Mouse (Mus musculus): ENCODE results near the gene Dync1i1.
"Not testable (repeated sequence)": the region's sequence is repeated elsewhere in the genome, so short reads cannot be mapped to it uniquely, and the experiment has no call there.

Gene Dync1i1

DNA sequence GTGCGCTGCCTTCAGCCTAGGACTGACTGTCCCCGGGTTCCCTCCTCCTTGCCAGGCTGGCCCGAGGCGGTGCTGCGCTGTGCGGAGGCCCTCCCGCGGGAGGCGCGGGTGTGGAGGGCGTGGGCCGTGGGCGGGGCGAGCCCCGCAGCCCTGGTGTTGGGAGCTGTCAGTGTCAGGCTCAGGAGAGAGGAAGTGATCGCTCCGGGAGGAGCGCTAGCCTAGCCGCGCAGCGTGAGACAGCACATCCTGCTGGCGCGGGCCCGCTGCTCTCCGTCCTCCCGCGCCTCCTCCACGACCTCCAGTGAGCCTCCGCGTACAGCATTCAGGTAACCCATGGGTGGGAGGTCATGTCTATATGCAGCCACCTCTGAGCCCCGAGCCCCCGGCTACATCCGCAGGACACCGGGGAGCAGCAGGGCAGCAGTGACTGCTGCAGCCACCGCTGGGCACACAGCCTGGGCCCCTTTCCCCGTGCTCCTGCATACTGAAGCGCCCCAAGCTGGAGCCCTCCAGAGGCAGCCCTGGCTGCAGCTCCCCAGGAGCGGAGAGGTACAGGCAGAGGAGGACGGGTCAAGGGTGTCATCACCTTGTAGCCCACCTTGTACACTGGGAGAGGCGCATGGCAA is at the start of gene Dync1i1:
Gene Dync1i1 (plus strand): TSS at position 29 of the 626 bp plus-strand sequence.
- DNase-seq, result peak; percentile 72

GRCm38 (mm10) chr6:5679738-5680137 is 45.7 kb upstream of the Dync1i1 start:
- no peak for DNase-seq

- DNase-seq, result no peak
Measured at GRCm38 (mm10) chr6:5701826-5702225, 23.6 kb upstream of the Dync1i1 start.

GRCm38 (mm10) chr6:5707894-5708293 is 17.5 kb upstream of the Dync1i1 start:
- DNase-seq, result not testable (repeated sequence)

GRCm38 (mm10) chr6:5710063-5710605 is 15.3 kb upstream of the Dync1i1 start:
- DNase-seq, result no peak

GRCm38 (mm10) chr6:5712620-5713019 is 12.8 kb upstream of the Dync1i1 start:
- DNase-seq, result no peak

GRCm38 (mm10) chr6:5715101-5715618 is 10.3 kb upstream of the Dync1i1 start:
- DNase-seq, result no peak

DNA sequence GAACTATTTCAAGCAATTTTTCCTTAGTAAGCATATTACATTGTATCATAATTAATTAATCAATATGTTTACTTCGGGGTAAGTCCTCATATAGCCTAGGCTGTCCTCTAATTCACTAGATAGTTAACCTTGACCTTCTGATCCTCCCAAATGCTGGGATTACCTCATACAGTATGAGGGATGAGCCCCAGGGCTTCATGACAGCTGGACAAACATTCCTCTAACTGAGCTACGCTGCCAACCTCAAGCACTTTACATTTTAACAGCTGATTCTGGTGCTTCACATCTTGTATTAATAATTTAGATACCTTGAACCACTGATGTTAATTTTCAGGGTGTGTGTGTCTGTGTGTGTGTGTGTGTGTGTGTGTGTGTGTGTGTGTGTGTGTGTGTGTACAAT is 6.5 kb upstream of the Dync1i1 start:
- DNase-seq, result no peak

GRCm38 (mm10) chr6:5720716-5721115 is 4.7 kb upstream of the Dync1i1 start:
- not testable (repeated sequence) for DNase-seq

DNA sequence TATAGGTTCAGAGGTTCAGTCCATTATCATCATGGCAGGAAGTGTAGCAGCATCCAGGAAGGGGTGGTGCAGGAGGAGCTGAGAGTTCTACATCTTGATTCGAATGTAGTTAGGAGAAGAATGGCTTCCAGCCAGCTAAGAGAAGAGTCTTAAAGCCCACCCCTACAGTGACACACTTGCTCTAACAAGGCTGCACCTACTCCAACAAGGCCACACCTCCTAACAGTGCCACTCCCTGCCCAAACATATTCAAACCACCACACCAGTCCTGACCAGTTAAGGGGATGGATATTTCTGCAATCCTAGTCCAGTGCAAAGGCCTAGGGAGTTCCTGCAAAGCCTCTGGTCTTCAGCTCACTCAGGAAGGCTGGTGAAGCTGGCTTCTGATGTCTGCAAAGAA is 1.5 kb upstream of the Dync1i1 start:
- DNase-seq, result no peak

GRCm38 (mm10) chr6:5726237-5726670 is 815 bp downstream of the Dync1i1 start:
- DNase-seq, result no peak

DNA sequence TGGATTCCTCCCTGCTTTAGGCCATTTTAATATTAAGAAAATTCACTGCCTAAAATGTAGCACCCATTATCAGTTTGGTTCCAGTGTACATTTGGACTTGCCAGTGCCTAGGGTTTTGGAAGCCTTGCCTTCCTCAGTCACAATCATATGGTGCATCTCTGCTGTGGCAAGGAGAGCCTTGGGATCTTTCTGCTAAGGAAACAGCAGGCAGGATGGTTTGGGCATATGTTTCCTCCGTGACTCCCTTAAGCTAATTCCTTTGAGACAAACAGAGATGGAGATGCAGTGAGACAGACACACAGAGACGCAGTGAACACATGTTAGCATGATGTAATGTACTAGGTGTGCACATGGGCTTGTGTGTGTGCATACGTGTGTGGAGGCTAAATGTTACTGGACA is 7.8 kb downstream of the Dync1i1 start:
- no peak for DNase-seq

DNA sequence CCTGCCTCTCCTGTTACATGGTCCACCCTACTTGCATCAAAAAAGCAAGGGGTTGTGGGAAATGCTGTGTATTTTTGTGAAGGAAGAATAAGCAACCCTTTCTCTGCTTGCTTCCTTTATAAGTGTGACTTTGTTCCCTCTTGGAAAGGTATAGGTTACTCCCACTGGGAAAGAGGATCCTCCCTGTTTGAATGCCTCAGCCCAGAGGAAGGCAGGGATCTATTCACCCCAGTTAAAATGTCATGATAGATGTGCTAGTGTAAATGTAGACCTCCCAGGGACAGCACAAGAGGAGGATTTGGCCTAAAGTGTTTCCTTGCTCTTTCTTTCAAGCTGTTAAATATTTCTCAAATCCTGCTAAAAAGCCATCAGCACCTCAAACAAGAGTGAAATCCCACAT is 9.0 kb downstream of the Dync1i1 start:
- no peak for DNase-seq

- DNase-seq, result no peak
Measured at GRCm38 (mm10) chr6:5734862-5735261, 9.4 kb downstream of the Dync1i1 start.

GRCm38 (mm10) chr6:5739711-5740110 is 14.3 kb downstream of the Dync1i1 start:
- peak; percentile 6 for DNase-seq

DNA sequence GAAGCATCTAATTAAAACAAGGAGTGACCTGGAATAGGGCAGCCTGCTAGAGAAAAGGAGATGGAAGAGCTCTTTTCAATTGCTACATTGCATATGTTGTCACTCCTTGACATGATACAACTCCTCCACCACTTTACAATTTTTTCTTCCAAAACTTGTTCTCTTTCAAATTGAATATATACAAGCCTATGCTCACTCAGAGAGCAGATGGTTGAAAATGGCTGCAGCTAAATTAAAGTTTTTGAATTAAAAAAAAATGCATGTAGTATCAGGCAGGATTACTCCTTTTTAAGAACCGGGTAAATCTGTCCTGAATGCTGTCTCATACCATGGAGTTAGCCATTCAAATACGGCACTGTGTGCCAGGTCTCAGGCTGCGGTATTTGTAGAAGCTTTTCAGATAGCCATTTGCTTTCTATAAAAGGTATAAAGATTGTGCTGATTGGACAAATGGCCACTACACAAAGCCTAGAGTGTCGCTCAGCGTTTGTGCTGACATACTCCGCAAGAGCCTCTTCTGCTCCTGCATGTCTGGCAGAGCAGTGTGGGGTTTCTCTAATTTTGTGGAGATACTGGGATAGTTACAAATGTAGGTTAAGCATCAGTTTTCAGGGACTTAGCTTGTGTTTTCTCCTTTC is 16.1 kb downstream of the Dync1i1 start:
- no peak for DNase-seq

GRCm38 (mm10) chr6:5750079-5750711 is 24.8 kb downstream of the Dync1i1 start:
- DNase-seq, result no peak

- no peak for DNase-seq
Measured at GRCm38 (mm10) chr6:5752128-5752527, 26.7 kb downstream of the Dync1i1 start.

GRCm38 (mm10) chr6:5752617-5753016 is 27.2 kb downstream of the Dync1i1 start:
- DNase-seq, result no peak

- no peak for DNase-seq
Measured at GRCm38 (mm10) chr6:5756509-5757130, 31.2 kb downstream of the Dync1i1 start.

- DNase-seq, result no peak
Measured at GRCm38 (mm10) chr6:5762943-5763342, 37.5 kb downstream of the Dync1i1 start.

DNA sequence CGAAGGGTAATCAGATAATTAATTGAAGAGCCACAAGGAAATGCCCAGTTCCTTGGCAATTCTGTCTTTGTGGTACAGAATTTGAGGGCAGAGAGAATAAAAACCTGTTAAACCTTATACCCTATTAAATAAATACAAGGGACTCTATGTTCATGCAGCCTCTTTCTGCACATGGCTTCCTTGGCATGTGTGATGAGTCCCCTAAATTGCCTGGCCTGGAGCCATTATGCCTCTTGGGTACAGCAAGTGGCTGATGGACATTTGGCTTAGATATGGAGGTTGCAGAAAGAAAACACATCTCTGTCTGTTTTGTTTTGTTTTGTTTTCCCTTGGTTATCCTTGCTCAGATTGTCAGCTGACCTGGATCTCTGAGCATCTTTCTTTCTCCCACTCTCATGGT is 43.1 kb downstream of the Dync1i1 start:
- DNase-seq, result no peak

DNA sequence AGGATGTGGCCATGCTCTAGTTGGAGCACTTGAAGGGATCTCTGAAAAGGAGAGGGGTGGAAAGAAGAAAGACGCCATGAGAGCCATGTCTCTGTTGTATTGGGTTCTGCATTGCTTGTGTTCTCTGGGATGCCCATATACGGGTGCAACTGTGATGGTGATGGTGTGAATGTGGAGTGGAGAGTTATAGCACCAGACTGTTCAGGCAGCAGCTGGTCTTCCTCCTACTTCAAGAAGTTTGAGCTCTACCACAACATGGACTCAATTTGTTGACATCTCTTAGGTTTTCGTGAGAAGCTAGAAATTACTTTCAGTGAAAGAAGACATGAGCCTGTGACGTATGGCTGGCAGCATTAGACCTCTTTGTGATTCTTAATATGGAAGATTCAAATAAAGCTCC is 44.8 kb downstream of the Dync1i1 start:
- no peak for DNase-seq
